Mouse (Mus musculus) MEL (cell line): ENCODE results near the gene Narf.

Experiments
- CTCF ChIP-seq, 3 experiments: IDR thresholded peaks in 2 of 3; conservative IDR thresholded peaks in 1 of 3; 2 replicates each; pipeline ENCODE4 v1.5.1; 2011 to 2012; ENCODE audit warnings: low read length in 3 of 3, low read depth in 2 of 3, mild to moderate bottlenecking in 2 of 3, improper control_type of control experiment in 1 of 3, inconsistent platforms in 1 of 3, mixed read lengths in 1 of 3, moderate library complexity in 1 of 3; ENCODE audit not compliant: control insufficient read depth in 1 of 3, insufficient read depth in 1 of 3, poor library complexity in 1 of 3, severe bottlenecking in 1 of 3
- EP300 ChIP-seq, 2 experiments: IDR thresholded peaks; 2 replicates each; pipeline ENCODE4 v1.6.1; 2011; ENCODE audit warnings: improper control_type of control experiment in 2 of 2, low read length in 2 of 2, low read depth in 1 of 2, mild to moderate bottlenecking in 1 of 2
- HCFC1 ChIP-seq: IDR thresholded peaks from 2 replicates; pipeline ENCODE4 v1.6.1; 2012; ENCODE audit warnings: low read depth, mild to moderate bottlenecking, inconsistent platforms, low read length, improper control_type of control experiment, moderate library complexity
- POLR2A ChIP-seq, 2 experiments: IDR thresholded peaks; 2 replicates each; pipeline ENCODE4 v1.6.1; 2011 to 2012; ENCODE audit warnings: low read length in 2 of 2, mild to moderate bottlenecking in 2 of 2, control low read depth in 1 of 2, improper control_type of control experiment in 1 of 2, low read depth in 1 of 2, moderate library complexity in 1 of 2; ENCODE audit not compliant: control insufficient read depth in 1 of 2, insufficient read depth in 1 of 2, poor library complexity in 1 of 2
- TCF12 ChIP-seq: IDR thresholded peaks from 2 replicates; pipeline ENCODE4 v1.6.1; 2014; ENCODE audit warnings: low read depth, mild to moderate bottlenecking, inconsistent platforms, low read length, improper control_type of control experiment, moderate library complexity
- ZC3H11A ChIP-seq: IDR thresholded peaks from 2 replicates; pipeline ENCODE4 v1.6.1; 2012; ENCODE audit warnings: low read depth, mild to moderate bottlenecking, inconsistent platforms, low read length, improper control_type of control experiment

- TF ChIP-seq EP300 (IDR thresholded peaks at IDR 0.05; ENCODE audit: low read depth in 1 of 2, low read length in 2 of 2) (no peak), CTCF (IDR thresholded peaks at IDR 0.05 in 2 of 3, conservative IDR thresholded peaks at IDR 0.05 in 1 of 3; ENCODE audit: control insufficient read depth in 1 of 3, insufficient read depth in 1 of 3, low read depth in 2 of 3, low read length in 3 of 3, poor library complexity in 1 of 3, severe bottlenecking in 1 of 3) (no peak), POLR2A (IDR thresholded peaks at IDR 0.05; ENCODE audit: control insufficient read depth in 1 of 2, insufficient read depth in 1 of 2, low read depth in 1 of 2, low read length in 2 of 2, poor library complexity in 1 of 2) (no peak), ZC3H11A (no peak), HCFC1 (no peak), TCF12 (no peak)
Observed at GRCm38 (mm10) chr11:121189681-121190080, 47.4 kb upstream of the Narf start.
